Mouse (Mus musculus): ENCODE data around the gene Nell1. TPM values are rescaled to one million over a fixed set of nuclear protein-coding genes. Genes with fewer than 3 reads are reported as not detected.

Nell1 gene
- polyA plus RNA-seq, 1 experiment from 2014 or later = 0.72 TPM

DNA sequence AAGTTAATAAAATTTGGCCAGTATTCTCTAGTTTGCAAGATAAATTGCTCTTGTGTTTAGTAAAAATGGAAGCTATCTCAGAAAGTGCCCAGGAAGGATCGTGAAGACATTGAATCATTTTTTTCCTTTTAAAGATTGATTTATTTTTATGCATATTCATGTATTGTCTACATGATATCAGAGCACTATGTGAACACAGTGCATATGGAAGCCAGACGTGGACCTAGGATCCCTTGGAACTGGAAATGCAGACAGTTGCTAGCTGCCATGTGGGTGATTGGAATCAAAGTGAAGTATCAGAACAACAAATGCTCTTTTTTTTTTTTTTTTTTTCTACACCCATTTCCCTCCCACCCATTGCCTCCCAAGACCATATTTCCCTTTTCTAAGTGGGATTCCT is 79.0 kb downstream of the Nell1 start:
- 61% methylated on average over 2 of the region's 2 CpGs for WGBS
- Histone ChIP-seq H3K9ac (no peak overlapping the region), H3K4me2 (no peak overlapping the region), H3K9me3 (no peaks in the 10 kb centered on the region), H3K27me3 (replicated peaks) (no peaks in the 10 kb centered on the region), H3K4me1 (no peaks in the 10 kb centered on the region), H3K36me3 (no peaks in the 10 kb centered on the region), H3K27ac (replicated peaks) (no peak overlapping the region), H3K4me3 (no peak overlapping the region)
- no peak for ATAC-seq (ENCODE audit: extremely low read depth, insufficient number of reproducible peaks, low FRiP score, low TSS enrichment)

DNA sequence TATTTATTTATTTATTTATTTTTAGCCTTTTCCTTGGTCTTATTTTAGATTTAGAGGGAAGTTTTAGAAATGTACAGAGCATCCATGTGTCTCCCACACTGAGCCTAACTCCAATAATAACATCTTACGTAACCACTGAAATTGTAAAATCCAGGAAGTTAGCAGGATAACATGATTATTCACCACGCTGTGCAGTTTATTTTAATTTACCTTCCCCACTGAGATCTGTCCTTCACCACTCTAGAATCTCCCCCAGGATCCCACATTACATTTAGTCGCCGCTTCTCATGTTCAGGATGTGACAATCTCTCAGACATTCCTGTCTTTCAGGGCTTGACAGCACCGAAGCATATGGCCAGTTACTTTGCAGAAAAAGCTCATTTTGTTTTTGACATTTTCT is 119.8 kb downstream of the Nell1 start:
- Histone ChIP-seq H3K9me3 (no peaks in the 10 kb centered on the region), H3K36me3 (no peaks in the 10 kb centered on the region), H3K27me3 (replicated peaks) (no peaks in the 10 kb centered on the region), H3K9ac (no peak overlapping the region), H3K27ac (replicated peaks) (no peak overlapping the region), H3K4me1 (no peaks in the 10 kb centered on the region), H3K4me3 (no peak overlapping the region), H3K4me2 (no peak overlapping the region)
- 71% methylated on average over 5 of the region's 5 CpGs for WGBS
- ATAC-seq (ENCODE audit: extremely low read depth, insufficient number of reproducible peaks, low FRiP score, low TSS enrichment) = no peak

DNA sequence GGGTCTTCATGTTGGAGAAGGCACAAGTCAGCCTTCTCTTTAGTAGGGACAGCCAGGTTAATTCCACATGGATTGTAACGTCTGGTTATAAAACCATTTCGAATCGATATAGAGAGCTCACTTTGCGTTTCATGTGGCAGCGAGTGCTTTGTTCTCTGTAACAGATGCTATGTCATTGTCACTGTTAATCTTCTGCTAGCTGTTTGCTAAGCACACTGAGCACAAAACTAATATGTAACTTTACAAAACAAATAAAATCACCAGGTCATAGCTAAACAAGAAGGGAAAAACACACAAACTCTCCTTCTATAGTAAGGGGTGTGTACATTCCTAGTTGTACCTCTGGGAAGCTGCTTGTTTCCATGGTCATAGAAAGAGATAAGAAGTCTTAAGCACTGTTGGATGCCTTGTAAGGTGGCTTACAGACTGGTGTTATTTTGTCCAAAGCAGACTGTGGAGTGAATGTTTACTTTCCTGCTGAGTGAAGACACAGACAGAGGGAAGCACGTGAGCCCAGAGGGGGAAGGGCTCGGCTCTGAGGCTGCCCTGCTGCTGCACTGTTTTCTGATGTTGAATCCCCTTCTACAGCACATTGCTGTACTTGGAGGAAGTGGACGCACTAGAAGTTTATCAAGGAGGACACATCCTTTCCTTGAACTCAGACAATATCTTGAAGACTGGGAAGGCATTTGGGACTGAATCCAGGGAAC is 131.1 kb downstream of the Nell1 start:
- H3K27me3 ChIP-seq (replicated peaks) = no peaks in the 10 kb centered on the region
- ATAC-seq (ENCODE audit: extremely low read depth, insufficient number of reproducible peaks, low FRiP score, low TSS enrichment) = no peak
- no peak overlapping the region for H3K4me2 ChIP-seq
- H3K4me3 ChIP-seq = no peak overlapping the region
- no peaks in the 10 kb centered on the region for H3K4me1 ChIP-seq
- H3K9me3 ChIP-seq = no peaks in the 10 kb centered on the region
- no peak overlapping the region for H3K9ac ChIP-seq
- WGBS = 48% methylated on average over 8 of the region's 8 CpGs
- H3K36me3 ChIP-seq = no peaks in the 10 kb centered on the region
- no peak overlapping the region for H3K27ac ChIP-seq (replicated peaks)

DNA sequence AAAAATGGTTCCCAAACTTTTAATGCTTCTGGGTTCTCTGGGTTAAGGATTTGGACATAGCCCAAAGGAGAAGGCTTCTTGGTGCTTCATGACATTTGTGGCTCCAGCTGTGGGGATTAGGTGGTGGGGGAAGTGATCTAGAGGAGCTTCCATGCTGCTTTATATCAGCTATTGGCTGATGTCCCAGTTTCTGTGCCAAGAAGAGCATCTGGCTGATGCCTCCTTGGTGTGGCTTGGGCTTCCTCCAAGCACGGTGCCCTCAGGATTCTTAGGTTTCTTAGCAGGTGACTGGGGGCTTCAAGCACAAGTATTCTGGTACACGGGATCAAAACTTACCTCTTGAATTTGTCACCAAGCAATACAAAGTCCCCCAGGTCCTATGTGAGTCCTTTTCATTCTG is 132.6 kb downstream of the Nell1 start:
- H3K9ac ChIP-seq = no peak overlapping the region
- 65% methylated on average over 2 of the region's 2 CpGs for WGBS

DNA sequence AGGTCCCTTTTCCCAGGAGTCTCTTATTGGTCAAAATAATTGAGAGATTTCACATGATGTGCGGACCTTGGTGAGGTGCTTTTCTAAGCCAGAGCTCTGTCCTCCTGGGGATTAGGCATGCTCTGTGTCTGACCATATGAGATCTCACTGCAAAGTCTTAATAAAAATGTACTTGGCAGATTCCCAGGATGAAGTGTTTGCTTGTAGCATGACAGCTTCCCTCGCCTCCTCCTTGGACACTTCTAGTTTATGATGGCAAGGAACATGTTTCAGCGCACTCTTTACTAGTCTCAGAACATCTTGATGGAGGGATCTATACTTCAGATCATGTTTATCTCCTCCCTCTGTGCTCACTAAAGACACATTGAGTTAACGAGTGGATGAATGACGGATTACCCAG is 143.7 kb downstream of the Nell1 start:
- Histone ChIP-seq H3K4me2 (no peak overlapping the region), H3K36me3 (no peaks in the 10 kb centered on the region), H3K4me3 (no peak overlapping the region), H3K27ac (replicated peaks) (no peak overlapping the region), H3K9ac (no peak overlapping the region), H3K4me1 (no peaks in the 10 kb centered on the region), H3K27me3 (replicated peaks) (no peaks in the 10 kb centered on the region), H3K9me3 (no peaks in the 10 kb centered on the region)
- ATAC-seq (ENCODE audit: extremely low read depth, insufficient number of reproducible peaks, low FRiP score, low TSS enrichment) = no peak
- 77% methylated on average over 5 of the region's 5 CpGs for WGBS

More for the DNA sequence above, 132.6 kb downstream of the Nell1 start:
- H3K4me2 ChIP-seq = no peak overlapping the region
- no peaks in the 10 kb centered on the region for H3K9me3 ChIP-seq
- no peak for ATAC-seq (ENCODE audit: extremely low read depth, insufficient number of reproducible peaks, low FRiP score, low TSS enrichment)
- H3K36me3 ChIP-seq = no peaks in the 10 kb centered on the region
- no peak overlapping the region for H3K27ac ChIP-seq (replicated peaks)
- no peaks in the 10 kb centered on the region for H3K4me1 ChIP-seq
- H3K4me3 ChIP-seq = no peak overlapping the region
- no peaks in the 10 kb centered on the region for H3K27me3 ChIP-seq (replicated peaks)

DNA sequence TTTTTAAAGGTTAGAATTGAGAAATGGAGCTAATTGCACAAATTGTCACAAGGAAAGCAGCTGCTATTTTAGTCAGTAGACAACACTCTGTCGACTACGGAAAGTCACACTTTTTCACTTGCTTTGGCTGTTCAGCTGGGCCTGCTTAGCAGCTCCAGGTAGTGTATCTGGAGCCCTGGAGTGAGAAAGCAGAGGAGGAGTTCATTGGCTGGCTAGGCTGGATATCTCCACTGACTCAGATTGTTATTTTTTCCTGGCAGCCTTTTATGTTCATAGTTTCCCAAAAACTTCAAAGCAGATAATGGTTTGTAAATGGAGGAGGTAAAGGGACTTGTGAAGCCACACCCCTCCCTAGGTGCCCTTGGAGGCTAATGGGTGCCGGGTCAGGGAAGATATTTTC is 163.0 kb downstream of the Nell1 start:
- Histone ChIP-seq H3K36me3 (no peaks in the 10 kb centered on the region), H3K27me3 (replicated peaks) (no peaks in the 10 kb centered on the region), H3K4me2 (no peak overlapping the region), H3K4me1 (no peaks in the 10 kb centered on the region), H3K27ac (replicated peaks) (no peak overlapping the region), H3K9me3 (no peaks in the 10 kb centered on the region), H3K9ac (no peak overlapping the region), H3K4me3 (no peak overlapping the region)
- WGBS = 68% methylated on average over 3 of the region's 3 CpGs
- no peak for ATAC-seq (ENCODE audit: extremely low read depth, insufficient number of reproducible peaks, low FRiP score, low TSS enrichment)

DNA sequence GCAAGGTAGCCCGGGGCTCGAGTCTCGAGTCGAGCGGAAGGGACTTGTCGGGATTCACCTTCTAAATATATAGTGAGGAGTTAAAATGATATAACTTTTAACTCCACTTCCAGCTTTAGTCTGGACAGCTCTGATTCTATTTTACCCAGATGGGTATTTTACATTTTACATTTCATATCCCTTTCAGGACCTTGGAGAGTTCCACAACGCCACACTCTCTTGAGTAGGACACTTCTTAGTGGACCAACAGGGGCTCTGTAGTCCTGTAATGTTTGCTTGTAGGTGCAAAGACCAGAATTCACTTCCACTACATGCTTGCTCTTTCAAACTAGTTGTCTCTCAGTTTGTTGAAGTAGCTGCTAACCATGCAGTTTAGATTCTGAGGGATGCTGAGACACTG is 174.7 kb downstream of the Nell1 start:
- H3K9me3 ChIP-seq = no peaks in the 10 kb centered on the region
- no peak overlapping the region for H3K9ac ChIP-seq
- H3K27me3 ChIP-seq (replicated peaks) = no peaks in the 10 kb centered on the region
- no peak overlapping the region for H3K4me2 ChIP-seq
- H3K4me3 ChIP-seq = no peak overlapping the region
- H3K4me1 ChIP-seq = no peaks in the 10 kb centered on the region
- no peak overlapping the region for H3K27ac ChIP-seq (replicated peaks)
- no peak for ATAC-seq (ENCODE audit: extremely low read depth, insufficient number of reproducible peaks, low FRiP score, low TSS enrichment)
- H3K36me3 ChIP-seq = no peaks in the 10 kb centered on the region
- WGBS = 88% methylated on average over 7 of the region's 7 CpGs

DNA sequence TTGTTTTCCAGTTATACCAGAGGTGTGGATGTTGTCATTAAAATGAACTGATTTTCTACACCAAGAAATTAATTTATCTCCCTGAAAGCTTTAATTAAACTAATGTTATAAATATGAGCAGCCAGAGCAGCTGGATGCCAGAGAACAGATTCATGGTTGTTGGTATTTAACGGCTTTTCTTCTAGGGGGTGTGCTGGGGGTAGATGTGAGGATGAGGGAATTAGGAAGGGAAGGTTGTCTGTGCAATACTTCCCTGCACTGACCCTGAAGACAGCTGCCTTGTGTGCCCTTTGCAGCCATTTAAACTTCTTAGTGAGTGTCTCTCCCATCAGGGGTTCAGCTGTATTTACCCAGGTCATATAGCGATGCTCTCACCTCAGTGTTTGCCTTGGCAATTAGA is 176.2 kb downstream of the Nell1 start:
- no peak overlapping the region for H3K27ac ChIP-seq (replicated peaks)
- ATAC-seq (ENCODE audit: extremely low read depth, insufficient number of reproducible peaks, low FRiP score, low TSS enrichment) = no peak
- 67% methylated on average over 2 of the region's 2 CpGs for WGBS
- H3K4me3 ChIP-seq = no peak overlapping the region
- no peaks in the 10 kb centered on the region for H3K36me3 ChIP-seq
- H3K27me3 ChIP-seq (replicated peaks) = no peaks in the 10 kb centered on the region
- H3K4me1 ChIP-seq = no peaks in the 10 kb centered on the region
- H3K9ac ChIP-seq = no peak overlapping the region
- no peaks in the 10 kb centered on the region for H3K9me3 ChIP-seq
- H3K4me2 ChIP-seq = no peak overlapping the region

DNA sequence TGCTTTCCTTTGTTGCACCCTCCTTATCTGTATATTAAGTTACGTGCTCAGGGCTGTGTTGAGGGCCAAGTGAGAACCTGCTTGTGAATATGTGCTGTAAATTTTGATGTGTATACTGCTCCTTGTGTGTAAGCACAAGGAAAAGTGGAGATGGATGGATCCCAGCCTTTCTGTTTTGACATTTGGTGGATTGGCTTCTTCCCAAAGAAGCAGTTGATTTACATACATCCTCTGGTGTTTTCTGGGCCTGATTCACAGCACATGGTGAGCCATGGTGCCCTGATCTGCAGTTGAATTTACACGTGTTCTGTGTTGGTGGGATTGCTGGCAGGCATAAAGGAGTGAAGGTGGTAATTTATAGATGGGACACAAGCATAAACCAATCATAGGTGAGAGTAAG is 179.0 kb downstream of the Nell1 start:
- Histone ChIP-seq H3K4me1 (no peaks in the 10 kb centered on the region), H3K36me3 (no peaks in the 10 kb centered on the region), H3K4me2 (no peak overlapping the region), H3K27ac (replicated peaks) (no peak overlapping the region), H3K27me3 (replicated peaks) (no peaks in the 10 kb centered on the region), H3K9me3 (no peaks in the 10 kb centered on the region), H3K4me3 (no peak overlapping the region), H3K9ac (no peak overlapping the region)
- no peak for ATAC-seq (ENCODE audit: extremely low read depth, insufficient number of reproducible peaks, low FRiP score, low TSS enrichment)
- WGBS = 48% methylated on average over 2 of the region's 2 CpGs

DNA sequence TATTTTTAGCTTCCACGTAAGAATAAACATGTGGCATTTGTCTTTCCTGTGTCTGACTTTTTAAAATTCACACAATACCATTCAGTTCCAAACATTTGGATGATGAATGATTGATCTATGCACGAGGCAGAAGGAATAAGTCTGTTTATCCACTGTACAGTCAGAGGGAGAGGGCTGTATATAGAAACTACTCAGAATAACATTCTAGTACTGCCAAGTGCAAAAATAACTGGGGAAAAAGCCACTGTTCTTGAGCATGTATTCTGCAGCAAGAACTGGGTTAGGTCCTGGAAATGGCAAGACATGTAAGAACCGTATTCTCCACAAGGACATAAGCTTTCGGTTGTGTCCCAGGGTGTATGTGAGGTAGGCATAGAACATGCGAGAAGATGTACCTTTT is 187.9 kb downstream of the Nell1 start:
- H3K36me3 ChIP-seq = no peaks in the 10 kb centered on the region
- no peaks in the 10 kb centered on the region for H3K9me3 ChIP-seq
- no peak overlapping the region for H3K4me3 ChIP-seq
- 72% methylated on average over 5 of the region's 5 CpGs for WGBS
- H3K4me2 ChIP-seq = no peak overlapping the region
- H3K27me3 ChIP-seq (replicated peaks) = no peaks in the 10 kb centered on the region
- H3K27ac ChIP-seq (replicated peaks) = no peak overlapping the region
- no peaks in the 10 kb centered on the region for H3K4me1 ChIP-seq
- ATAC-seq (ENCODE audit: extremely low read depth, insufficient number of reproducible peaks, low FRiP score, low TSS enrichment) = no peak
- H3K9ac ChIP-seq = no peak overlapping the region

DNA sequence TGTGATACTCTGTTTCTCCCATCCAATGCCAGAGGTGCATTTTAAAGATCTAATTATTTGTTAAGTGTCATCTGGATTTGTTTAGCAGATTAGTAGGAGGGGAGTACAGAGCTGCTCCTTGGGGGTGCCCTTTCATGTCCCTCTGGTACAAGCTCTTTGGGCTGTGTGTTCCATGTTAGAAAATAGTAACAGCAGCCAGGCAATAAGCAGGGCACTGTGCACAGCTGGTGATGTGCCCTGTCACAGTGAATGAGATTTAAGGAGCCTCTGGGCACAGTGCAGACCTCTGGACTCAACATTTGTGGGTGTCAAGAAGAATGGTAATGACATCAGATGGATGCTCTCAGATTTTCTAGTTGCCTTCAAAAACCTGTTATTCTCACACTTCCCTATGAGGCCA is 194.1 kb downstream of the Nell1 start:
- Histone ChIP-seq H3K27me3 (replicated peaks) (no peaks in the 10 kb centered on the region), H3K9ac (no peak overlapping the region), H3K36me3 (no peaks in the 10 kb centered on the region), H3K4me1 (no peaks in the 10 kb centered on the region), H3K9me3 (no peaks in the 10 kb centered on the region), H3K27ac (replicated peaks) (no peak overlapping the region), H3K4me3 (no peak overlapping the region), H3K4me2 (no peak overlapping the region)
- no peak for ATAC-seq (ENCODE audit: extremely low read depth, insufficient number of reproducible peaks, low FRiP score, low TSS enrichment)

DNA sequence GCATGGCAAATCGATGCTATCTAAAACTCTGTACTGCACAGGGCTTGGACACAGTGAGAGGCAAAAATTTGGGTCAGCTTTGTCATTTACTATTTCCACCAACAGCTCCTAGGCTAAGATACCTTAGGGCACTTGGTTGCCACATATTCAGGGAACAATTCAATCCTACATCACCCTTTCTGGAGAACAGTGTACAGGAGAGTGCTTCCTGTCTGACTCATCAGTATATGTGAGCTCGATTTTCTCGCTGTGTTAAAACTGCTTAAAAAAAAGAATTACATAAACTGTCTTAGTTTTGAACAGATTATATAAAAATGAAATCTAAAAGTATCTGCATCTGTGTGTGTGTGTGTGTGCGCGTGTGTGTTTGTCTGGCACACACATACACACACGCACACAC is 211.6 kb downstream of the Nell1 start:
- Histone ChIP-seq H3K27ac (replicated peaks) (no peak overlapping the region), H3K27me3 (replicated peaks) (no peaks in the 10 kb centered on the region), H3K4me2 (no peak overlapping the region), H3K36me3 (no peaks in the 10 kb centered on the region), H3K9ac (no peak overlapping the region), H3K4me3 (no peak overlapping the region), H3K9me3 (no peaks in the 10 kb centered on the region), H3K4me1 (no peaks in the 10 kb centered on the region)
- no peak for ATAC-seq (ENCODE audit: extremely low read depth, insufficient number of reproducible peaks, low FRiP score, low TSS enrichment)
- WGBS = 80% methylated on average over 6 of the region's 6 CpGs

All from heart, embryonic 13.5 days (tissue).